Mouse (Mus musculus) heart, adult 18-20 months (tissue): ENCODE data around the gene Prrg3. TPM values are rescaled to one million over a fixed set of nuclear protein-coding genes. Genes with fewer than 3 reads are reported as not detected.

ENCODE experiments used
- total RNA-seq, 2 experiments: library from RNA; stranded (reverse); gene quantifications; 2 replicates each; pipeline ENCODE4 v1.2.3; 2021

Prrg3 gene
- total RNA-seq, 2 experiments from 2014 or later: 5.8 to 7.2 TPM

Other genes starting within 250 kb of the Prrg3 start
- 10 to 100 TPM; 14.2 to 17.7 TPM for gene Vma21, start 146.7 kb upstream of the Prrg3 start, total RNA-seq
- gene Gm1141, start 41.6 kb upstream of the Prrg3 start, total RNA-seq: not detected
- not detected for gene Fate1, start 10.4 kb downstream of the Prrg3 start, total RNA-seq
- gene Cnga2, start 29.2 kb downstream of the Prrg3 start, total RNA-seq: not detected